ENCODE assay signal across 12 mouse cellular contexts in genomic region chr7:99106714-99107270, GRCm38 (mm10). TPM values are rescaled to one million over a fixed set of nuclear protein-coding genes. Genes with fewer than 3 reads are reported as not detected.
A peak's percentile ranks its signal among the peaks of the same experiment; 100 is the strongest.
DNase-seq lines count a peak whose midpoint lies in the region; ATAC-seq and TF ChIP-seq lines count a peak whose summit lies in the region.
"Had no signal": no experiment of that assay in that cellular context is flagged by ENCODE, and none has a peak within 500 bp of the region (broad histone marks: within the 10 kb centered on the region; RNA-seq: fewer than 3 reads in every experiment).

No protein-coding gene starts in this region.

- H3K4me1 ChIP-seq in forebrain, embryonic 13.5 days = peaks cover 12% of the 10 kb centered on the region
- H3K4me1 ChIP-seq in forebrain, embryonic 16.5 days (replicated peaks; ENCODE audit: control insufficient read depth, insufficient read depth, low read length) = no peaks in the 10 kb centered on the region; the same call in 1 of the 2 replicates
- peaks cover 24% of the 10 kb centered on the region for H3K4me1 ChIP-seq in lung, embryonic 15.5 days
- no peaks in the 10 kb centered on the region for H3K4me1 ChIP-seq in hindbrain, postnatal 0 days (ENCODE audit: insufficient read depth, low read length)
- H3K4me1 ChIP-seq in liver, postnatal 0 days (ENCODE audit: insufficient read depth) = peaks cover 18% of the 10 kb centered on the region

- 65% methylated on average over 4 of the region's 4 CpGs for WGBS in forebrain, embryonic 13.5 days
- WGBS in forebrain, embryonic 16.5 days = 66% methylated on average over 4 of the region's 4 CpGs
- 24% methylated on average over 4 of the region's 4 CpGs for WGBS in lung, embryonic 15.5 days
- 35% methylated on average over 4 of the region's 4 CpGs for WGBS in hindbrain, postnatal 0 days
- 44% methylated on average over 4 of the region's 4 CpGs for WGBS in liver, postnatal 0 days (ENCODE audit: insufficient replicate concordance)

- DNase-seq in lung, adult 18-20 months = no peak
- peak; percentile 20 for DNase-seq in hindbrain, postnatal 0 days (ENCODE audit: low spot score)
- DNase-seq in liver, postnatal 0 days = no peak
- DNase-seq in thymus, postnatal 10 days (ENCODE audit: low spot score in 2 of 2) = no peak
- DNase-seq: gastrocnemius, postnatal 10 days; left cerebral cortex, postnatal 4 days; right cerebral cortex, postnatal 4 days had no signal

- H3K36me3 ChIP-seq in forebrain, embryonic 13.5 days (ENCODE audit: poor library complexity, severe bottlenecking) = no peaks in the 10 kb centered on the region
- no peaks in the 10 kb centered on the region for H3K36me3 ChIP-seq in forebrain, embryonic 16.5 days (ENCODE audit: control insufficient read depth, insufficient read depth)
- no peaks in the 10 kb centered on the region for H3K36me3 ChIP-seq in lung, embryonic 15.5 days
- H3K36me3 ChIP-seq in hindbrain, postnatal 0 days (ENCODE audit: insufficient read depth, low read length) = no peaks in the 10 kb centered on the region
- H3K36me3 ChIP-seq in liver, postnatal 0 days (replicated peaks; ENCODE audit: insufficient read depth, low read length) = peaks cover 3% of the 10 kb centered on the region
- H3K36me3 ChIP-seq: neural tube, embryonic 12.5 days had no signal

- H3K4me3 ChIP-seq in forebrain, embryonic 13.5 days = no peak overlapping the region
- H3K4me3 ChIP-seq in forebrain, embryonic 16.5 days (replicated peaks; ENCODE audit: low read length) = no peak overlapping the region
- H3K4me3 ChIP-seq in lung, embryonic 15.5 days = no peak overlapping the region
- H3K4me3 ChIP-seq in hindbrain, postnatal 0 days (ENCODE audit: low read length) = no peak overlapping the region
- H3K4me3 ChIP-seq in liver, postnatal 0 days (ENCODE audit: low read depth, low read length) = no peak overlapping the region
- H3K4me3 ChIP-seq: neural tube, embryonic 12.5 days had no signal

- no peaks in the 10 kb centered on the region for H3K27me3 ChIP-seq in forebrain, embryonic 13.5 days
- H3K27me3 ChIP-seq in forebrain, embryonic 16.5 days (replicated peaks; ENCODE audit: control insufficient read depth, insufficient read depth, low read length) = no peaks in the 10 kb centered on the region
- no peaks in the 10 kb centered on the region for H3K27me3 ChIP-seq in lung, embryonic 15.5 days
- no peaks in the 10 kb centered on the region for H3K27me3 ChIP-seq in hindbrain, postnatal 0 days (ENCODE audit: insufficient read depth, low read length)
- H3K27me3 ChIP-seq in liver, postnatal 0 days (ENCODE audit: insufficient read depth, low read length) = no peaks in the 10 kb centered on the region
- H3K27me3 ChIP-seq: neural tube, embryonic 12.5 days had no signal

- H3K4me2 ChIP-seq in forebrain, embryonic 13.5 days = no peak overlapping the region
- no peak overlapping the region for H3K4me2 ChIP-seq in forebrain, embryonic 16.5 days (ENCODE audit: low read length)
- no peak overlapping the region for H3K4me2 ChIP-seq in lung, embryonic 15.5 days
- no peak overlapping the region for H3K4me2 ChIP-seq in hindbrain, postnatal 0 days (ENCODE audit: low read depth, low read length)
- H3K4me2 ChIP-seq in liver, postnatal 0 days (ENCODE audit: low read depth, low read length) = no peak overlapping the region
- H3K4me2 ChIP-seq: neural tube, embryonic 12.5 days had no signal

- no peak for TF ChIP-seq CTCF in hindbrain, postnatal 0 days (IDR thresholded peaks at IDR 0.05; ENCODE audit: low read depth)
- no peak for TF ChIP-seq CTCF in liver, postnatal 0 days (IDR thresholded peaks at IDR 0.05; ENCODE audit: low read depth)

- H3K9me3 ChIP-seq in forebrain, embryonic 13.5 days (replicated peaks) = no peaks in the 10 kb centered on the region
- H3K9me3 ChIP-seq in forebrain, embryonic 16.5 days (ENCODE audit: control insufficient read depth, low read length) = no peaks in the 10 kb centered on the region
- H3K9me3 ChIP-seq in lung, embryonic 15.5 days = no peaks in the 10 kb centered on the region
- no peaks in the 10 kb centered on the region for H3K9me3 ChIP-seq in hindbrain, postnatal 0 days (ENCODE audit: low read length)
- no peaks in the 10 kb centered on the region for H3K9me3 ChIP-seq in liver, postnatal 0 days (ENCODE audit: low read length)
- H3K9me3 ChIP-seq: neural tube, embryonic 12.5 days had no signal

- 0 out of 2 replicates have a peak overlapping the region, but pooled peaks have one; percentile 7 for H3K9ac ChIP-seq in forebrain, embryonic 13.5 days
- no peak overlapping the region for H3K9ac ChIP-seq in forebrain, embryonic 16.5 days (replicated peaks; ENCODE audit: low read depth, low read length)
- H3K9ac ChIP-seq in lung, embryonic 15.5 days = no peak overlapping the region
- H3K9ac ChIP-seq in hindbrain, postnatal 0 days (replicated peaks; ENCODE audit: low read length) = no peak overlapping the region
- H3K9ac ChIP-seq in liver, postnatal 0 days (replicated peaks) = no peak overlapping the region
- H3K9ac ChIP-seq: neural tube, embryonic 12.5 days had no signal

- TF ChIP-seq EP300 in liver, postnatal 0 days (IDR thresholded peaks at IDR 0.05; ENCODE audit: low read depth) = no peak

- ATAC-seq in forebrain, embryonic 13.5 days = no peak
- no peak for ATAC-seq in forebrain, embryonic 16.5 days
- 0 out of 2 replicates have a peak, but pooled peaks have one; percentile 40 for ATAC-seq in lung, embryonic 15.5 days (ENCODE audit: borderline replicate concordance, extremely low read depth, low FRiP score, low TSS enrichment)
- no peak for ATAC-seq in hindbrain, postnatal 0 days
- ATAC-seq in liver, postnatal 0 days = peak; percentile 50; the same call in 1 of the 2 replicates
- no peak for ATAC-seq in megakaryocyte, adult 5-6 weeks (ENCODE audit: poor library complexity, severe bottlenecking)

- no peak overlapping the region for H3K27ac ChIP-seq in forebrain, embryonic 13.5 days
- no peak overlapping the region for H3K27ac ChIP-seq in forebrain, embryonic 16.5 days (ENCODE audit: low read length)
- peak overlapping the region; percentile 32; the same call in 1 of the 2 replicates for H3K27ac ChIP-seq in lung, embryonic 15.5 days
- H3K27ac ChIP-seq in hindbrain, postnatal 0 days = no peak overlapping the region; the same call in 1 of the 2 replicates
- peak overlapping the region; percentile 66 for H3K27ac ChIP-seq in liver, postnatal 0 days (ENCODE audit: low read depth)
- H3K27ac ChIP-seq: neural tube, embryonic 12.5 days had no signal

RNA-seq across cellular contexts. Expression of gene Uvrag, which starts 34.1 kb away (rescaled TPM):
- 13.6 and 14.6 TPM in 2 replicates for polyA plus RNA-seq in forebrain, embryonic 13.5 days (2015; fragmentation: Nextera tagmentation; extraction: Ambion mirVana)
- polyA plus RNA-seq in forebrain, embryonic 16.5 days (2015; fragmentation: Nextera tagmentation; extraction: Ambion mirVana) = 18.3 and 19.4 TPM in 2 replicates
- 21.8 and 23.7 TPM in 2 replicates for polyA plus RNA-seq in lung, embryonic 15.5 days (2015; fragmentation: Nextera tagmentation; extraction: Ambion mirVana)
- 17.9 and 36.7 TPM in 2 replicates for total RNA-seq in hindbrain, postnatal 0 days (2014; rRNA removed)
- polyA plus RNA-seq in hindbrain, postnatal 0 days (2015; fragmentation: Nextera tagmentation; extraction: Ambion mirVana) = 16.5 and 17.1 TPM in 2 replicates
- polyA plus RNA-seq in liver, postnatal 0 days (2015; fragmentation: Nextera tagmentation; extraction: Ambion mirVana) = 9.4 and 11.9 TPM in 2 replicates
- total RNA-seq in megakaryocyte, adult 5-6 weeks (2015) = 37.2 and 42.4 TPM in 2 replicates
- 43.1 and 50.8 TPM in 2 replicates for total RNA-seq in megakaryocyte, adult 5-6 weeks (2017)

Comparison
In these comparisons a context has a peak if more than half of its experiments do, and no peak if none do; other contexts are left out.
1. ATAC-seq: peak in lung, embryonic 15.5 days (single experiment) and liver, postnatal 0 days (single experiment); none in forebrain, embryonic 13.5 days (single experiment), forebrain, embryonic 16.5 days (single experiment), hindbrain, postnatal 0 days (single experiment) and megakaryocyte, adult 5-6 weeks (single experiment).
2. H3K27ac ChIP-seq: peak in lung, embryonic 15.5 days (single experiment) and liver, postnatal 0 days (single experiment); none in forebrain, embryonic 13.5 days (single experiment), forebrain, embryonic 16.5 days (single experiment) and hindbrain, postnatal 0 days (single experiment).